Mouse (Mus musculus): Measurements from ENCODE around the gene Kcnc4. TPM values are rescaled to one million over a fixed set of nuclear protein-coding genes. Genes with fewer than 3 reads are reported as not detected.

Gene Kcnc4
- polyA plus RNA-seq, 1 experiment: not detected

- Histone ChIP-seq H3K4me3 (replicated peaks) (no peak overlapping the region), H3K27me3 (ENCODE audit: control insufficient read depth) (peaks cover 53% of the 10 kb centered on the region), H3K9me3 (ENCODE audit: control insufficient read depth, low read length) (0 out of 2 replicates have a peak, but pooled peaks cover 2% of the 10 kb centered on the region), H3K36me3 (ENCODE audit: control insufficient read depth) (no peaks in the 10 kb centered on the region), H3K4me1 (ENCODE audit: control insufficient read depth) (no peaks in the 10 kb centered on the region)
- TF ChIP-seq GATA1 (IDR thresholded peaks at IDR 0.05; ENCODE audit: low read length): no peak
- TF ChIP-seq TAL1 (IDR thresholded peaks at IDR 0.05; ENCODE audit: low read length): no peak
Measured at GRCm38 (mm10) chr3:107462160-107462559, 2.8 kb upstream of the Kcnc4 start.

- Histone ChIP-seq H3K9me3 (ENCODE audit: control insufficient read depth, low read length) (0 out of 2 replicates have a peak, but pooled peaks cover 2% of the 10 kb centered on the region), H3K36me3 (ENCODE audit: control insufficient read depth) (no peaks in the 10 kb centered on the region), H3K4me1 (ENCODE audit: control insufficient read depth) (no peaks in the 10 kb centered on the region), H3K27me3 (ENCODE audit: control insufficient read depth) (peaks cover 75% of the 10 kb centered on the region), H3K4me3 (replicated peaks) (no peak overlapping the region)
- no peak for TF ChIP-seq GATA1 (IDR thresholded peaks at IDR 0.05; ENCODE audit: low read length)
- no peak for TF ChIP-seq TAL1 (IDR thresholded peaks at IDR 0.05; ENCODE audit: low read length)
Measured at GRCm38 (mm10) chr3:107459773-107460431, 550 bp upstream of the Kcnc4 start.

DNA sequence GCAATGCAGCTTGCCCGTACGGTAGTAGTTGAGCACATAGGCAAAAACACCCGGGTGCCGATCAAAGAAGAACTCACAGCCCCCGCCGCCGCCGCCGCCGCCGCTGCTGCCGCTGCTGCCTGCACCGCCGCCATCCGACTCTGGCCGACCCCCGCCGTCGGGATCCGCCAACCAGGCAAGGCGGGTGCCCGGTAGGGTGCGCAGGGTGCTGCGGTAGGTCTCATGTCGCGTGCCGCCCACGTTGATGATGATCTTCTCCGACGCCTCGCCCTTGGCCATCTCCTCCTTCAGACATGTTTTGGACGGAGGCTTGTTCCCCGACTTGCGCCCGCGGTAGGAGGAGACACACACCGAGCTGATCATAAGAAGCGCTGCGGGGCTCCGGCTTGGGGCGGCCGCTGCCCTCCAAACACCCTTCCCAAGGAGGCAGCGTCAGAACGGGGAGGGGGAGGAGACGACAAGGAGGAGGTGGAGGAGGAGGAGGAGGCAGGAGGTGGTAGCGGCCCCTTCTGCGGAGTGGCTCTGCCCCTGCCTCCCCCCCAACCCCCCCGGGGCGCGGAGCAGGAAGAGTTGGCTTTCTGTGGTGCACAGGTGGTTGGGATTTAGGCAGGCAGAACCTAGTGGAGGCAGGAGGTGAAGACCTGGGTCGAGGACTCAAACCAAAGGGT is 690 bp downstream of the Kcnc4 start:
- no peak for TF ChIP-seq TAL1 (IDR thresholded peaks at IDR 0.05; ENCODE audit: low read length)
- no peak for TF ChIP-seq GATA1 (IDR thresholded peaks at IDR 0.05; ENCODE audit: low read length)
- Histone ChIP-seq H3K9me3 (ENCODE audit: control insufficient read depth, low read length) (0 out of 2 replicates have a peak, but pooled peaks cover 2% of the 10 kb centered on the region), H3K4me1 (ENCODE audit: control insufficient read depth) (no peaks in the 10 kb centered on the region), H3K36me3 (ENCODE audit: control insufficient read depth) (no peaks in the 10 kb centered on the region), H3K4me3 (replicated peaks) (no peak overlapping the region), H3K27me3 (ENCODE audit: control insufficient read depth) (peaks cover 75% of the 10 kb centered on the region)

DNA sequence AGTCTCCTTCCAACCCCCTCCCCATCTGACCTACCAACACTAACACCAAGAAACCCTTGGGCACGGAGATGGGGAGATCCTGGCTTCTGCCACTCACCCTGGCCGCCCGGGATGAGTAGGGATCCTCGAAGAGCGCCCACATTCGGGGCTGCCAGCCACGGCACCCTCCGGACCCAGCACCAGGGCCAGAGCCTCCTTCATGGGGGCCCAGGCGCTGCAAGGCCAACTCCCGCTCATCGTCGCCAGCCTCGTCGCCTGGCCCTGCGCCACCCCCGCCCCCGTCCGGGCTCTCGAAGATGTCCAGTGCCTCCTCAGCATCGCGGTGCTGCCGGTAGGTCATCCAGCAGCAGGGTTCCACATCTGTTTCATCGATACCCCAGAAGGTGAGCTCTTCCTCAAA is 1.2 kb downstream of the Kcnc4 start:
- H3K9me3 ChIP-seq (ENCODE audit: control insufficient read depth, low read length): 0 out of 2 replicates have a peak, but pooled peaks cover 2% of the 10 kb centered on the region
- no peak for TF ChIP-seq GATA1 (IDR thresholded peaks at IDR 0.05; ENCODE audit: low read length)
- no peak for TF ChIP-seq TAL1 (IDR thresholded peaks at IDR 0.05; ENCODE audit: low read length)
- H3K36me3 ChIP-seq (ENCODE audit: control insufficient read depth): no peaks in the 10 kb centered on the region
- peaks cover 75% of the 10 kb centered on the region for H3K27me3 ChIP-seq (ENCODE audit: control insufficient read depth)
- no peak overlapping the region for H3K4me3 ChIP-seq (replicated peaks)
- no peaks in the 10 kb centered on the region for H3K4me1 ChIP-seq (ENCODE audit: control insufficient read depth)

GRCm38 (mm10) chr3:107454280-107454679 is 5.1 kb downstream of the Kcnc4 start:
- TF ChIP-seq GATA1 (IDR thresholded peaks at IDR 0.05; ENCODE audit: low read length): no peak
- no peak for TF ChIP-seq TAL1 (IDR thresholded peaks at IDR 0.05; ENCODE audit: low read length)
- Histone ChIP-seq H3K4me3 (replicated peaks) (no peak overlapping the region), H3K27me3 (ENCODE audit: control insufficient read depth) (peaks cover 43% of the 10 kb centered on the region), H3K4me1 (ENCODE audit: control insufficient read depth) (no peaks in the 10 kb centered on the region), H3K9me3 (ENCODE audit: control insufficient read depth, low read length) (no peaks in the 10 kb centered on the region), H3K36me3 (ENCODE audit: control insufficient read depth) (no peaks in the 10 kb centered on the region)

DNA sequence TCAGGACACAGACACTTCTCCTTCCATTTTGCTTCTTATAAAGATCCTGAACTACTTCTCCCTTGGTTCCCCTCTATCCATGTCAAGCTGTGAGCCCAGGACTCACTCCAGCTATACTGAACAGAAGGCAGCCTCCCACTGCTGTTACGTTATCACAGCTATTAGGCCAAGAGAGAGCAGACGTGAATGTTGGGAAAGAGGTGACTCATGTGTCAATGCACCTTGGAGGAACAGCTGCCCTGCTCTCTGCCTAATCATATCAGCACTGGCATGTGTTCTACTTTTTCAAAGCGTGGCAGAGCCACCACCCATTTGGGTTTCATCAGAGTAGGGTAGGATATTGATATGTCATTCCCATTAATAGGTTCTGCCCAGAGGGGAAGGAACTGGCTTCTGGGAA is 12.5 kb downstream of the Kcnc4 start:
- Histone ChIP-seq H3K9me3 (ENCODE audit: control insufficient read depth, low read length) (no peaks in the 10 kb centered on the region), H3K4me1 (ENCODE audit: control insufficient read depth) (no peaks in the 10 kb centered on the region), H3K36me3 (ENCODE audit: control insufficient read depth) (no peaks in the 10 kb centered on the region), H3K27me3 (ENCODE audit: control insufficient read depth) (no peaks in the 10 kb centered on the region), H3K4me3 (replicated peaks) (no peak overlapping the region)
- TF ChIP-seq TAL1 (IDR thresholded peaks at IDR 0.05; ENCODE audit: low read length) (no peak), GATA1 (IDR thresholded peaks at IDR 0.05; ENCODE audit: low read length) (no peak)

DNA sequence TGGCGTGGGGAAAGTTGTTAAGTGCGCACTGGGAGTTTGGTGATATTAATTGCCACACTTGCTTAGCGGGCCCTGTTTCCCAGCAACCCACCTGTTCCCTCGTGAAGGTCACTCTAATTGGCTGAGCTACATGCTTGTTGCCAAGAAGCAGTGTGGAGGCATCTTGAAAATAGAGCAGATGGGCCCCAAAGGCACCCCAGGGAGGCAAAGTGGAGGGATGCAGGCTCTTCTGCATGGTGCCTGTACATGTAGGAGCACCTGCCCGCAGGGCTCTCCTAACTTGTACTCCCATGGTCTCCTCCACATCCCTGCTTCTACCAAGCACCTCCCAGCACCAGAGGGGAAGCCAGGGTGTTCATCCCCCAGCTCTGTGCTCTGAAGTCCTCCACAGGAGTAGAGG is 15.5 kb downstream of the Kcnc4 start:
- Histone ChIP-seq H3K27me3 (ENCODE audit: control insufficient read depth) (no peaks in the 10 kb centered on the region), H3K9me3 (ENCODE audit: control insufficient read depth, low read length) (no peaks in the 10 kb centered on the region), H3K4me1 (ENCODE audit: control insufficient read depth) (no peaks in the 10 kb centered on the region), H3K36me3 (ENCODE audit: control insufficient read depth) (no peaks in the 10 kb centered on the region), H3K4me3 (replicated peaks) (no peak overlapping the region)
- no peak for TF ChIP-seq GATA1 (IDR thresholded peaks at IDR 0.05; ENCODE audit: low read length)
- no peak for TF ChIP-seq TAL1 (IDR thresholded peaks at IDR 0.05; ENCODE audit: low read length)

DNA sequence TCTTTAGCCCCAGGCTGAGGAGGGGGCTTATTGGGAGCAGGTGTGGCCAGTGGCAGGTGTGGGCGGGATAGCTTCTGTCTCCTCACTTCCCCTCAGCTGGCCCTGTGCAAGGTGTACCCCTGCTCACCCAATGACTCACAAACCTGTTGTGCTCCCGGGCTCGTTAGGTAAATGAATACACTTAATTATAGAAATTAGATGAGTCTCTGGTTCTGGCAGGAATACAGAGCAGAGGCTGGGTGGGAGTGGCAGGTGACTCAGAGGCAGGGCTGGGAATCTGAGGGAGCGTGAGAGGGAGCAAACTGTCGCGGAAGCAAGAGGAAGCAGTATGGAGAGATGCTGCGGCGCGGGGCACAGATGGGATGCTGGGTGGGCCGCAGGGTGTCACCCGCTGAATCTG is 17.2 kb downstream of the Kcnc4 start:
- H3K4me3 ChIP-seq (replicated peaks): no peak overlapping the region
- no peaks in the 10 kb centered on the region for H3K4me1 ChIP-seq (ENCODE audit: control insufficient read depth)
- no peaks in the 10 kb centered on the region for H3K27me3 ChIP-seq (ENCODE audit: control insufficient read depth)
- no peak for TF ChIP-seq TAL1 (IDR thresholded peaks at IDR 0.05; ENCODE audit: low read length)
- TF ChIP-seq GATA1 (IDR thresholded peaks at IDR 0.05; ENCODE audit: low read length): no peak
- no peaks in the 10 kb centered on the region for H3K9me3 ChIP-seq (ENCODE audit: control insufficient read depth, low read length)
- no peaks in the 10 kb centered on the region for H3K36me3 ChIP-seq (ENCODE audit: control insufficient read depth)

- no peaks in the 10 kb centered on the region for H3K36me3 ChIP-seq (ENCODE audit: control insufficient read depth)
- H3K27me3 ChIP-seq (ENCODE audit: control insufficient read depth): no peaks in the 10 kb centered on the region
- TF ChIP-seq GATA1 (IDR thresholded peaks at IDR 0.05; ENCODE audit: low read length) (no peak), TAL1 (IDR thresholded peaks at IDR 0.05; ENCODE audit: low read length) (no peak)
- H3K9me3 ChIP-seq (ENCODE audit: control insufficient read depth, low read length): no peaks in the 10 kb centered on the region
- no peaks in the 10 kb centered on the region for H3K4me1 ChIP-seq (ENCODE audit: control insufficient read depth)
- no peak overlapping the region for H3K4me3 ChIP-seq (replicated peaks)
Measured at GRCm38 (mm10) chr3:107441306-107441705, 18.0 kb downstream of the Kcnc4 start.
